Mouse (Mus musculus) spleen, adult 2 months (tissue): ENCODE data around the gene Slc25a20.

Experiments used
- CTCF ChIP-seq: fragments of 200-500 bp; IDR thresholded peaks from 2 replicates; pipeline ENCODE4 v1.5.1; 2011; ENCODE audit warnings: mild to moderate bottlenecking, inconsistent platforms; ENCODE audit not compliant: insufficient read depth, insufficient read length, insufficient replicate concordance; ENCODE audit errors: extremely low read depth
- POLR2A ChIP-seq: fragments of 200-500 bp; IDR thresholded peaks from 2 replicates; pipeline ENCODE4 v1.6.1; 2011; ENCODE audit warnings: low read depth, low read length, inconsistent platforms

- TF ChIP-seq POLR2A (no peak), CTCF (no peak)
Measured at GRCm38 (mm10) chr9:108661677-108662612, at the start of gene Slc25a20.
